In the genomic region with DNA sequence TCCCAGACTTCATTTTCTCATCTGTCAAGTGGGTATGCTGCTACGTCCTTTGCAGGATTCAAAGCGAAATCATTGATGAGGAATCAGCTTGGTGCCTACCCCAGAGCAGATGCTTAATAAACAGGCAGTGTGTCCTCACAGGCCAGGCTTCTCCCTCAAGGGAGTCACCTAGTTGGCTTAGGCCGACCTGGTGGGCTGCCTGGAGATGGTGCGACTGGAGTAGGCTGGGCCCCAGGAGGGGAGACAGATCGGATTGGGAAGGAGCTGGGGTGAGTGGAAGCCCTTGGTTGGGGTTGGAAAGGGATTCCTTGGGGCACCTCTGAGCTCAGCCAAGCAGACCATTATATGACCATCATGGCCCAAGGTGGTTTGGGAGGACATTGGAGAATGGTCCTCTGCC, we compare ENCODE assay signal across 38 mouse cellular contexts. TPM values are rescaled to one million over a fixed set of nuclear protein-coding genes. Genes with fewer than 3 reads are reported as not detected.
"Had no signal": no experiment of that assay in that cellular context is flagged by ENCODE, and none has a peak within 500 bp of the region (broad histone marks: within the 10 kb centered on the region; RNA-seq: fewer than 3 reads in every experiment).

No protein-coding gene starts in this region.

- DNase-seq: gastrocnemius, adult 2 months; gastrocnemius, postnatal 10 days; gastrocnemius, postnatal 25 days; heart, adult 18-20 months; heart, postnatal 10 days; heart, postnatal 4 days; kidney, adult 2 months; kidney, adult 9 months; kidney, postnatal 14 days; kidney, postnatal 36 days; layer of hippocampus, adult 9-11 months; layer of hippocampus, postnatal 36 days; left cerebral cortex, postnatal 4 days had no signal

RNA-seq across cellular contexts. Expression of a gene that starts 4.4 kb away (rescaled TPM):
- total RNA-seq: granulocyte monocyte progenitor cell, adult 5-6 weeks had no signal
- polyA plus RNA-seq: inflammation-experienced regulatory T-cells, adult 6 months; liver, embryonic 16.5 days had no signal

RNA-seq across cellular contexts. Expression of a gene that starts 26.1 kb away (rescaled TPM):
- total RNA-seq: gastrocnemius, adult 2 months; granulocyte monocyte progenitor cell, adult 5-6 weeks; heart, adult 18-20 months; heart, adult 8-10 months; heart, postnatal 10 days; heart, postnatal 25 days; heart, postnatal 4 days; layer of hippocampus, adult 18-20 months; layer of hippocampus, adult 8-10 months; layer of hippocampus, postnatal 36 days; left cerebral cortex, adult 18-20 months; left cerebral cortex, postnatal 10 days; left cerebral cortex, postnatal 25 days; liver, adult 2 months had no signal
- polyA plus RNA-seq: heart, embryonic 14.5 days; inflammation-experienced regulatory T-cells, adult 6 months; intestine, postnatal 0 days; large intestine, adult 2 months; liver, embryonic 12.5 days; liver, embryonic 14.5 days had no signal

RNA-seq across cellular contexts. Expression of a gene that starts 43.4 kb away (rescaled TPM):
- total RNA-seq: gastrocnemius, postnatal 25 days; granulocyte monocyte progenitor cell, adult 5-6 weeks; layer of hippocampus, adult 18-20 months; layer of hippocampus, adult 8-10 months; layer of hippocampus, postnatal 14 days; layer of hippocampus, postnatal 36 days; left cerebral cortex, adult 18-20 months; left cerebral cortex, postnatal 10 days; left cerebral cortex, postnatal 25 days; left cerebral cortex, postnatal 4 days; liver, adult 2 months had no signal
- polyA plus RNA-seq: hindbrain, embryonic 10.5 days; hindbrain, embryonic 12.5 days; hindbrain, embryonic 14.5 days; hindbrain, embryonic 16.5 days; inflammation-experienced regulatory T-cells, adult 6 months; intestine, embryonic 15.5 days; intestine, postnatal 0 days; large intestine, adult 2 months; limb, embryonic 11.5 days; limb, embryonic 13.5 days; limb, embryonic 15.5 days; liver, adult 2 months; liver, embryonic 12.5 days; liver, embryonic 14.5 days; liver, embryonic 16.5 days had no signal

RNA-seq across cellular contexts. Expression of a gene that starts 48.2 kb away (rescaled TPM):
- total RNA-seq: granulocyte monocyte progenitor cell, adult 5-6 weeks; layer of hippocampus, adult 18-20 months; layer of hippocampus, postnatal 36 days; left cerebral cortex, postnatal 4 days had no signal
- polyA plus RNA-seq: hindbrain, embryonic 10.5 days; hindbrain, embryonic 12.5 days; inflammation-experienced regulatory T-cells, adult 6 months had no signal
